Mouse (Mus musculus): Measurements from ENCODE around the gene Tcaf2.
A peak's percentile ranks its signal among the peaks of the same experiment; 100 is the strongest.

The Tcaf2 gene

DNA sequence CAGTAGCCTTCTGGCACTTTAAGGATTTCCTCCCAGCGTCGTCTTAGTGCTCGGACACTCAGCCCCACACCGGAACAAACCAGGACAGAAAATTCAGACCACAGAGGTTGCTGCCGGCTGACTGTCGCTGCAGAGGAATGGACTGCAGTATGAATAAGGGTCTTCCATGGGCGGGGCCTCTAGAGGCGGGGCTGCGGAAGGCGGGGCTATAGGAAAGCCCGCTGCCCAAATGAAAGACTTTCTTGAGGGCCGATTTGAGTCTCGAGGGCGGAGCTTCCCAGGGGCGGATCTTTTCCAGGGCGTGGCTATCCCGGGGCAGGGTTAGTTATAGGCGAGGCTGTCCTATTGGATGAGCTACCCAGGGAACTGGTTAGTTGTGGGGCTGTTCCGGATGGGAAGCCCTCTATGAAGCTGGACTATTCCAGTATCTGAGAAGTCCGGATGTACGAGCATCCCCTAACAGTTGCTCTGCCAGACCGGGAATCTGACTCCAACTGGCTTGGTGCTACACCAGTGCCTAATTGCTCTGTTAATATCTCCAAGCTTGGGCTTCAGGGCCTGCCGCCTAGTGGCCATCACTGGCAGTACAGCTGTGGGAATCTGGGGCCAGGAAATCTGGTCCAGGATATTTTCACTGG, at the start of gene Tcaf2:
Tcaf2 (minus strand) TSS at position 343 of the 638 bp plus-strand sequence.
- DNase-seq: peak; percentile 87

GRCm38 (mm10) chr6:42692517-42693190, 47.6 kb upstream of the Tcaf2 start:
- peak; percentile 79 for DNase-seq

GRCm38 (mm10) chr6:42692154-42692516, 47.1 kb upstream of the Tcaf2 start:
- DNase-seq: peak; percentile 85

GRCm38 (mm10) chr6:42689761-42690160, 44.7 kb upstream of the Tcaf2 start:
- DNase-seq: no peak

DNA sequence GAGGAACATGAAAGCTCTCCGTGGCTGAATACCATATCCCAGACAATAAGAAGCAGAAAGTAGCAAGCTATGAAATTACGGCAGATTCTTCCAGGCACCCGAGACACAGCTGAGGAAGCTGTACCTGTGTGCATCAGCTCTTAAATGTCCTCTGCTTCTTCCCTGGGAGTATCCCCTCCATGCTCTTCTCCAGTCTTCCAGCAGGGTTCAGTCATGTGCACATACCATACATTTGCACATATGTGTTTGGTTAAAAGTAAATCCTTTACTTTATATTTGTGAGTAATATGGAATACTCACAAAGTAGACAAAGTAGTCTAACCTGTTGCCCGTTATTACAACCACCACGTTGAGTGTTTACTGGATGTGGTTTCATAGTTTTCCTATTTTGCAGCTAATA, 42.9 kb upstream of the Tcaf2 start:
- no peak for DNase-seq

- no peak for DNase-seq
These were observed 35.0 kb upstream of the Tcaf2 start for GRCm38 (mm10) chr6:42680077-42680476.

DNA sequence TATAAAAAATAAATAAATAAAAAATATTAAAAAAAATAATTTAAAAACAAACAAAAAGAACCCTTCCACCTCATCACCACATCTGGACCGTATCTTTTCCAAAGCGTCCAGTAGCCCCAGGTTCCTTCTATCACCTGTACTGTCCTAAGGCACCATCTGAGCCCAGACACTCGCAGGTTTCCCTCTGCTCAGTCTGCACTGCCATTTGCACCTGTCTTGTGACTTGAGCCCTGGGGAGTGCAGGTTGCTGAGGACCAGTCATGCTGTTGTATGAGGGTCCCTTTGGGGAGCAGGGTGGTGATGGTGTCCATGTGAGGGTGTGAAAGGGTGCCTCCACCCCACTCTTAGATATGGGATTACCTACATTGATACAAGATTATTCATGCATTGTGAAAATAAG, 31.0 kb upstream of the Tcaf2 start:
- no peak for DNase-seq

GRCm38 (mm10) chr6:42671767-42672166, 26.7 kb upstream of the Tcaf2 start:
- no peak for DNase-seq

DNA sequence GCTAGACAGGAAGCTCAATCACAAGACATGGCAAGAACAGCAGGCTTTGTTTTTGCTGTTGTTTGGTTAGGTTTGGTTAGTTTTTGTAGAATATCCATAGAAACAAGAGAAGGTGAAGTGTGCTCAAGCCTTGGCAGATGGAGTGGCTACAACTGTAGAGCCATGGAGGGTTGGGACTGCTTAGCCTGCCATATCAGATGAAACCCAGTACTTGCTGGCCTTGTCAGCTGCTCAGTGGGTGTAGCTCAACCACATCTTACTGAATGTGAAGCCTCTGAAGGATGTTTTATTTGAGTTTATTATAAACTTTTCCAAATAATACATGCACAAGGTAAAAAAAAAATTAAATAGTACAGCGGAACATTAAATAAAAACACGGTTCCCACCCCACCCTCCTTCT, 22.7 kb upstream of the Tcaf2 start:
- no peak for DNase-seq

DNA sequence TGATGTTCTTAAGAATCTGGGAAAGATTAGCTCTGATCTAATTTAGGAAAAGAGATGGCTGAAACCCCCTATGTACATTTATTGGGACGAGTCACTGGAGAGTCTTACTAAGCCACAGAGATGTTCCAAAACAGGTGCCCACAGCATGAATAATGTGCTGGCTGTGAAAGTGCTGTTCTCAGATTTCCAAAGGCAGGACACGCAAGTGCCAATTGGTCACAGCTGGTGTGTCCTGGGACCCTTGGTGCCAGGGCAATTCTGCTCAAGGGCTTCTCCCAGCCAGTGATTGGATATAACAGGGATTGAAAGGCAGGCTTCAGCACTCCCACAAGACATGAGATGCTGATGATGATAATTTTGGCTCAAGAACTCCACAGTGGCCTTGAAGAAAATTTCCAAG, 16.7 kb upstream of the Tcaf2 start:
- DNase-seq: no peak

- DNase-seq: no peak
These were observed 10.7 kb downstream of the Tcaf2 start for GRCm38 (mm10) chr6:42634393-42634792.

DNA sequence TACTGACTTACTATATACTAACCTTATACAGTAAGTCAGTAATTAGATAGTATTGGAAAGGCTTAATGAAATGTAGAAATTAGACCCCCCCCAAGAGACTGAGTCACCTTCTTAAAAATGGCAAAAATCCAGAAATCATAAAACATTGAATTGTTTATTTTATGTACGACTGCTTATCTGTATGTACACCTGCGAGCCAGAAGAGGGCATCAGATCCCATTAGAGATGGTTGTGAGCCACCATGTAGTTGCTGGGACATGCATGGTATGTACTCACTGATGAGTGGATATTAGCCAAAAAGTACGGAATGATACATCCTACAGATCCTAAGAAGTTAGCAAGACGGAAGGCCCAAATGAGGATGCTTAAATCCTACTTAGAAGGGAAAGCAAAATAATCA, 13.7 kb downstream of the Tcaf2 start:
- DNase-seq: no peak

DNA sequence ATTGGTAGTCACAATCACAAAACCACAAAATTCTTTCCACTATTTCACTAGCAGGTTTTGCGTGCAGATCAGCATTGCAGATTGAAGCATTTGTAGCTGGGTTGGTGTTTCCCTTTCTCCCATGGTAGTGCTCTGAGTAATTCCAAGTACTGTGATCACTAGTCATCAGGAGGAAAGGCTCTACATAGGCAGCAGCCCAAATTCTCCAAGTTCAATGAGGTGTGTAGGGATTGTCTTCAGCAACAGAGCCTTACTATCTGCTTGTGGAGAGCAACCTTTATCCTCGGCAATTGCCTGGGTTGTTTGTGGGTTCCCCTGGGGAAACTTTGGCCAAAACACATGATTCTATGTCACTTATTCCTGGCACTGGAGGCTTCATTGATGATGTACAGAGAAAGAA, 28.1 kb downstream of the Tcaf2 start:
- DNase-seq: no peak

GRCm38 (mm10) chr6:42612218-42612617, 32.8 kb downstream of the Tcaf2 start:
- no peak for DNase-seq

DNA sequence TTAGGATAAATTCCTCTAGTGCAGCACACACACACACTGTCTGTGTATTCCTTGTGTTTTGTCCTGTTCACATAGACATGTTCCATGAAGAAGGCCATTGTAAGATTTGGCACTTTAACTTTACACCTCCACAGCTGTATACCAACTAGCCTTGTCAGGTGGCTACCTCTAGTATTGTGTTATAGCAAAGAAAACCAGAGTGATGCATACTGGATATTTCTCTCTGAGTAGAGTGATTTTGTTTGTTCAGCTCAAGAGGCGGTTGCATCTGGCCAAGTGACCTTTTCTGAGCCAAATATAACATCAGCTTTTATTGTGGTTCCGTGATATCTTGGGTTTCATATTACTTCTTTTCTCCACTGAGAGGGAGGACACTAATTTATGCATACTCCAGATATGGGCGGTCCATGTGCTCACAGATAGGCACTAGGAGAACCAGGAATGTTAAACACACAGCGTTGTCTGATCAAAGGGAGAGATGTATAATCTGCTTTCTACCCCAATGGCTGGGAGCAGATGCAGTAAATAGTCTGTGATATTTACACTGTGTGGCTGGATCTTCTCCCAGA, 34.0 kb downstream of the Tcaf2 start:
- DNase-seq: no peak

GRCm38 (mm10) chr6:42597592-42597991, 47.5 kb downstream of the Tcaf2 start, which contains the start of gene Tcaf3:
Gene Tcaf3, minus strand, starts transcription at chr6:42597692.
- DNase-seq: no peak

GRCm38 (mm10) chr6:42593138-42593882, 51.7 kb downstream of the Tcaf2 start:
- no peak for DNase-seq

DNA sequence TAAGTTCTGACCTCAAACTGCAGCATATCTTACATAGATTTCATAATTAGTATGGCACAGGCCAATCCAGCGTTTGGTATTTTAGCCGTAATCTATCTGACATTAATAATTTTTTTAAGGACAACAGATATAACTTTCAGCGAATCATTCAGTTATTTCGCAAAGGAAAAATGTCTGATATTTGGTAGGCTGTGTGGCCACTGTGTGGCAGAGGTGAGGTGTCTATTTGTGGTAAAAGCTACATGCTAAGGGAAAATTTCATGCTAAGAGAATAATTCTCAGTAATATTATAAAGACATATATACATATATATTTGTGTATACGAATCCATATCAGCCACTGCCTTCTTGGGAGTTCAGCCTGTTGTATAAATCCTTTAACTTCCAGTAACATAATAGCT, 58.5 kb downstream of the Tcaf2 start:
- DNase-seq: no peak

GRCm38 (mm10) chr6:42583488-42583872, 61.6 kb downstream of the Tcaf2 start:
- DNase-seq: peak; percentile 81

GRCm38 (mm10) chr6:42582741-42583487, 62.1 kb downstream of the Tcaf2 start:
- peak; percentile 3 for DNase-seq

- DNase-seq: peak; percentile 4
These were observed 66.4 kb downstream of the Tcaf2 start for GRCm38 (mm10) chr6:42578678-42579077.

DNA sequence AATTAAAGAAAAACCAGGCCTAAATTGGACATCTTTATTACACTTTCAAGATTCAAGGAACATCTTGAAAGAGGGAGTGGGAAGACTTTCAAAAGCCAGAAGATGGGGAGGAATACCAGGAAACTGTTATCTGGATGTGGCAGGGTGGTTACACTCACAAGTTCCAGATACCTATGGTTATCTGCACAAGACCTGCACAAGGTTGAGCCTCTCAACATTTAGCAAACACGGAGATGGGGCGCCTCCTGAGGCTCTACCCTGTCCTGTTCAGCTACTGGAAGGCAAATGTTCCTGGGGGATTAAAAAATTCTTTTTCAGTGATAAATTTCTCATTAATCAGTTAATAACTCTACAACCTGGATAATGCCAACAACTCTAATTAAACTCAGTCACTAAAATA, 67.6 kb downstream of the Tcaf2 start:
- DNase-seq: no peak

All from lung, postnatal 14 days (tissue).